Mouse (Mus musculus) heart, adult 11 months (tissue): Measurements from ENCODE around the gene Defb42.
A peak's percentile ranks its signal among the peaks of the same experiment; 100 is the strongest.

Source experiments
- DNase-seq: peaks from one replicate; pipeline ENCODE4 v3.0.0; 2022

Defb42 gene

DNA sequence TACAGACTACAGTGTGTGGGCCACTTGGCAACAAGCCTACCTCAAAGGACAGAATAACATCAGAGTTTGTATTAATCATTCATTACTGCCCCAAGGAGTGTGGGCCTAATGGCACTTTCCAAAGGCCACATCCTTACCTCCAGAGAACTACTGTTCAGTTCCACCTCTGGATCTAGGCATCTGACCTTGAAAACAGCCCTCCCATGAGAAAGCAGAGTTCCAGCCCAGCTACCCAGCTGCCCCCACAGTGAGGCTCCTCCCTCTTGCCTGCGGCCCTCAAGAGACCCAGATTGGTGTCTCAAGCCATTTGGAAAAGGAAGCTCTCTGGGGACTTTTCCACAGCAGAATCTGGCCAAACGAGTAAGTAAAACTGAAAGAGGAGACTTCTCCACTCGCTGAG is at the start of gene Defb42:
Defb42 (plus strand) TSS at position 301 of the 400 bp plus-strand sequence.
- no peak for DNase-seq

DNA sequence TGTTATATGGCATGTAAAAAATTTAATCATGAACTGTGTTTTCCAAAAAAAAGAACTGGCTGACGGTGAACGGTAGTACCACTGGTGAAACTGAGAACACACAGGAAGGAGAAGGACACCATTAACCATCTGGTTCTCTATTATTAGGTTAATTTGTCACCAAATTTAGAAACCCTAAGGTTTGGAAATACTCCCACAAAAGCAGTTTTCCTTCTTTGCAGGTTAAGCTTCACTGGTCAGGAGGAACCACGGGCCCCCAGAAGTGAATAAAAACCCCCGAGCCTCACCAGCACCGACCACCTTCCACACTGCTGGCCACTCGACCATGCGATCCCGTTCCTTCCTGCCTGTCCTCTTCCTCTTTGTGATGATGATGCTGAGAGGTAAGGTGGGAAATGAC is 49.0 kb upstream of the Defb42 start, which contains the start of gene Defb47:
Defb47 (plus strand) TSS at position 301 of the 400 bp plus-strand sequence.
- no peak for DNase-seq

DNA sequence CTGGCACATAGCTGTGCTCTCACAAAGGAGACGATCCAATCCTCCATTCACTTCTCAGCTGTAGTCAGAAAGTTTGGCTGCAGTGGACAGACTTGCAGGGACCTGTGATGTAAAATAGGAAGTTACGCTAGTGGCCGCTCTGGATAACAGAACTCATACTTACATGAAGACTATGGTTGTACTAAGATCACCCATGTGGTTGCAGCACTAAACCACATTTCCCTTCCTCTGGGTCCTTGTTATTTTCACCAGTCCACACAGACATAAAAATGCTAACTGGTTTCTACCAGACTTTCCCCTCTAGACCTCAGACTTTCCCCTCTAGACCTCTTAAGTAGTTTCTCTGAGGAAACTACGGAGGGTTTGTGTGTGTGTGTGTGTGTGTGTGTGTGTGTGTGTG is 47.8 kb upstream of the Defb42 start:
- DNase-seq: no peak

DNA sequence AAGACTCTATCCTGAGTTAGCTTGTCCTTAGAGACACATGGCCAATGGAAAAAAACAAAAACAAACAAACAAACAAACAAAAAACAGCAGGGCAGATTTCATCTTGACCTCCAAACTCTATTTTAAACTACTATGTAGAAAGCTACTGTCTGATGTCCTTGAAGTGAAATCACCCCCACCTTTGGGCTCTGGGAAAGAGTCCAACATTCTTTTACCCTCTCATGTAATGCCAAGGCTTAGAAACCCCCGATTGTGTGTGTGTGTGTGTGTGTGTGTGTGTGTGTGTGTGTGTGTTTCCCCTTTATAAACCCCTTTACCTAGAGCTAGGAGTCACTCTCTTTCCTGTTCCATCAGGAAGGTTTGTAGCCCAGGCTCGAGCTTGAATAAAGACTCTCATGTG is 44.2 kb upstream of the Defb42 start:
- DNase-seq: no peak

DNA sequence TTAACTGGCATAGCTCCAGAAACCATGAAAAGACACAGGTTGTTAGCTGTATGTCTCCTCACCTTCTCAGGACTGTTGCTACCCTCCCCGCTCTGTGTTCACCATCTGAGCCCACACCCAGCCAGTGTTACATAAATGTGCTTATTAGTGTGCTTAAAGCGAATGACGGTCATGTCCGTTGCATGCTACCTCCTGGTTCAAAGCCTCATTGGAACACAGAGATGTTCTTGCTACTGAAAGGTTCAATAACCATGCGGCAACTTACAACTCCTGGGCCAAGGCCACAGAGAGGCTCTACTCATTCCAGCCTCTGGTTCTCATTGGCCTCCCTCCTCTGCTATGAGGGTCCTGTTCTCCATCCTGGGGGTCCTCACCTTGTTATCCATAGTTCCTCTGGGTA is 35.3 kb upstream of the Defb42 start, which contains the start of gene Defb43:
Defb43 (plus strand) TSS at position 301 of the 400 bp plus-strand sequence.
- no peak for DNase-seq

DNA sequence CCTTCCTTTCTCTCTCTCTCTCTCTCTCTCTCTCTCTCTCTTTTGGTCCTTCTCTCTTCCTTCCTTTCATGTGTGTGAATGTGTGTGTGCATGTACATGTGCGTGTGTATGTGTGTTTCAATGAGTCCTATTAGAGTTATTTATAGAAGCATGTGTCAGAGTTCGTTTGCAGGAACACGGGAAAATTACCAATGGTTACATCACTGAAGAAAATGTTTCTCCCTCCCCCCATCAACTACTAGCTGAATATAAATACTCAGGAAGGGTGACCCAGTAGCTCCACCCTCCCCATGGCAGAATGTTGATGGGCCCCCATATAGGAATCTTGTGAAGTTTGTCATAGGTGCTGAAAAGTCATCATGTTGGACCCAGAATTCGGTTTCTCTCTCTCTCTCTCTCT is 33.7 kb upstream of the Defb42 start:
- DNase-seq: no peak

DNA sequence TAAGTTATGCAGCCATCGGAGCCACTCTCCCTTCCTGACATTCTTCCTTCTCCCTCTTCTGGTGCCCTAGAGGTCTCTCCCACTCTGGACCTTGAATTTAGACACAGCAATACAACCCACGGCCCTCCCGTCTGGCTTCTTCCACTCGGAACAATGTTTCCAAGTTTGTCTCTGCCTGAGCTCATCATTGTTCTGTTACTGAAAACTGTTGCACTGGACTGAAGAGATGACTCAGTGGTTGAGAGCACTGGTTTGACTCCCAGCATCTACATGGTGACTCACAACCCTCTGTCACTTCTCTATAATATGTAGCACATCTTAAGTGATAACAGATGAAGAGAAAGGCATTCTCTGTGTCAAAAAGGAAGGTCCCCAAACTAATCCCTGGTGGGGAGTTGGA is 32.1 kb upstream of the Defb42 start:
- DNase-seq: no peak

DNA sequence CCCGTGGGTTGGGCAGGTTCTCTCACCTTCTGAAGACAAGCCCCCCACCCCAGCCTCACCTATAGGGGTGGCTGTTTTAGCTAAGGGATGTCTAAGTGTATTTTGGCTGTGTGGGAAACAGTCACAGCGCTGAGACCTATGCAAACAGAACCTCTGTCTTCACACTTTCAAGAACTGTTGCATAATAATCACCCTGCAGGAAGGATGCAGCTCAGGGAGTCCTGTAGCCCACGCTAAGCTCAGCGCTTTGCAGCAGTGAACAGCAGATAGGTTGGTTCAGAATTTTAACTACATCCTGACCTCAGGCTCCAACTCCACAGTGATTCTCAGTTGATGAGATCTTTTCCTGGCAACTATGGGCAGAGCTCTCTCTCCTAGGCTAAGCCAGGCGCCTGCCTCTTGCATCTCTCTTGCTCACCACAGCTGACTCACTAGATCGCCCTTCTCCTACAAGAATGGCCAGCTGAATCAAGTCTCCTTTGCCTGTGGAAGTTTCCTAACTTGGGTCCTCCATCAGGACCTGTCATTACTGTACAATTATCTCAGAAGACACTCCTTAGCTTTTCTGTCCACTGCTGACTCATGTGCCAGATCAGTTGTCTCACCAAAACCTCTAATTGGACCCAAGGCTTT is 26.2 kb upstream of the Defb42 start:
- no peak for DNase-seq

DNA sequence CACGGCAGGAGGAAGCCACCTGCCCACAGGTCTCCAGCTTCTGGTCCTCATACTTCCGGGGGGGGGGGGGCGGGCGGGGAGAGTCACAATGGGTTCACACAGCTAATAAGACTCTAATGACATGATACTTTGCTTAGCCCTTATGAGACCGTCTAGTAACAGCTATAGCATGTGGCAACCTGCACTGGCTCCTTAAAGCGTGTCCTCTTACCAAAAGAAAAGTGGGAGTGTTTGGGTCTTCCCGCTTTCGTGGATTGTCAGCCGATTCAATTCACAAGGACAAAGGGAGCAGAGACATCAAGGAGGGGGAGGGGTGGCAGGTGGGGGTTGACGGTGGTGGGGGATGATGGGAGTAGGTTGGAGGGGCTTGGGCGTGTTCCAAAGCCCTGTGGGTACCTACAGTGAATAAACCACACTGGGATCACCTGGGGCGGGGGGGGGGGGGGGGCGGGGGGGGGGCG is 3.1 kb downstream of the Defb42 start, which contains the start of gene Defb30:
Defb30 (minus strand) TSS at position 51 of the 461 bp plus-strand sequence.
- DNase-seq: no peak

DNA sequence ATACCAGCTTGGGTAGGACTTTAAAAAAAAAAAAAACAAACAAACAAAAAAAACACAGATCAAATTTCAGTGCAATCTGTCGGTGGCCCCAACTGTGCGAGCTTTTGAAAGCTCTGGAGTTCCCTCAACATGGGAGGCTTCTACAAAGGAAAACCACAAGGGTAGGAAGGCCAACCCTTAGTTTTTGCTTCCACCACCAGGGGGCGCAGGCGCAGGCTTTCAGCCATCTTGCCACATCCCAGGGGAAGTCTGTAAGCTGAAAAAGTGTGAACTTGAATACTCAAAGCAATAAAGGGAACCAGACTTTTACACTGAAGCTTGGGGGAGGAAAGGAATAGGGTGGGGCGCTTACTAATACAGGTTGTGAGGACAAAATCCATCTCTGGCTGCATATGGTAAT is 4.0 kb downstream of the Defb42 start:
- DNase-seq: peak; percentile 95

DNA sequence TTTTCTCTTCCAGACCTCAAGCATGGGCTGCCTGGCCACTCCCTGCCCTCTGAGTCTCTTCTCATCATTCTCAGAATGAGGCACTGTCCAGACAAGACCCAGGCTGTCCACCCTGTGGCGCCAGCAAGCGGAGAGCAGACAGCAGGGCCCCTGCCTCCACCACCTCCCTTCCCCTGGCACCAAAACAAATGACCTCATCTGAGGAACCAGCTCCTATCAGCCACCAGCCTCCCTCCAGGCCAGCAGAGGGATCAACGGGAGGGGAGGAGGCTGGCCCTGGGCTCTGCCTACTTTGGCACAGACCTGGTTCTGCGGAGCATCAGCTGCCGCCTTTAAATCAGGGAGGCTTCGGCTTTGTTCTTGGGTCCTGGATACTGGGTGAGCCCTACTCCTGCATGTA is 7.9 kb downstream of the Defb42 start:
- peak; percentile 98 for DNase-seq

DNA sequence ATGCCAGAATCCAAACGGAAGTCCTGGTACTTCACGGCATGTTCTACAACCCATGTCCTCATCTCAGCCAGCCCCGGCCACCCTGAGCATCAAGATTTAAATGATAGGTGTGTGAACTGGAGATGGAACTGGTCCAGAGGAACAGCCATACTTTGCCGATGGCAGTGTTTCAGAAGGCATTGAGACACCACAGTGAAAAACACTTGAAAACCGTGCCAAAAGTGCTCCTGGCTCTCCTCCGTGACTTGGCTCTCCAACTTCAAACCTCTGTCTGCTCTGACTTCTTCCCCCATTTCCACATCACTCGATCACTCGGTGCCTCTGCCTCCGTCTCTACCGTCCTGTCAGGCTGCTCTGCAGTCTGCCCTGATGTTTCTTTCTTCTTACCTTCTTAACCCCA is 13.6 kb downstream of the Defb42 start:
- no peak for DNase-seq

DNA sequence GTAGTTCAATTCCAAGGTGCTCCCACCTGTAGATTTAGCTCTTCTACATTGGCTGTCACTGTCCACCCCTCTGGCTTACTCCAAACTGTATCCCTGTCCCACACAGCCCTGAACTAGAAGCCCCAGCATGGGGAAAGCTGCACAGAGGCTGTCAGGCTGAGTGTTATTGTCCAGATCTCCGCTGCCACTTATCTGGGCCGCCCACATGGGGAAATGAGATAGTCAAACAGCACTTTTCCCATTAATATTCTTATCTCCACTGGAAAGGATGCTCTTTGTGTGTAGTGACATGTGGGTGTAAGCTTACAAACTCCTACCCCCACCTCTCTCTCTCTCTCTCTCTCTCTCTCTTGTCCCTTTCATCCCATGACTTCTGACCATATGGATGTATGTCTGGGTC is 15.4 kb downstream of the Defb42 start:
- peak; percentile 93 for DNase-seq

DNA sequence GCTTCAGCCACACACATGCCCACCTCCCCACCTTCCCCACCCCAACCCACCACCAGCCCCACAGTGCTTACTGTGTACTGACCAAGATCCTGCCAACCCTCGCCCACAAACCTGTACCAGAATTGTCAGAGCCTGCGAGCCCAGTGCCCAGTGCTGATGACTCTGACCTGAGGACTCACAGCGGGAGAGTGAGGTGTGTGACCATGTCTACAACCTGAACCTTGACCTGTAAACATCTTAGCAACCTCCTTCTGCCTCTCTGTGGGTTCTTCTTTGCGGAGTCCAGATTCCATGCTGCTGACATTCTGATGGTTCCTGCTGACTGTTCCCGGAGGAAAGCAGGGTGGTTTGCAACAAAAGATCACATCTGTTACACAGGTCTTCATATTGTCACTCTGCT is 18.6 kb downstream of the Defb42 start:
- no peak for DNase-seq

DNA sequence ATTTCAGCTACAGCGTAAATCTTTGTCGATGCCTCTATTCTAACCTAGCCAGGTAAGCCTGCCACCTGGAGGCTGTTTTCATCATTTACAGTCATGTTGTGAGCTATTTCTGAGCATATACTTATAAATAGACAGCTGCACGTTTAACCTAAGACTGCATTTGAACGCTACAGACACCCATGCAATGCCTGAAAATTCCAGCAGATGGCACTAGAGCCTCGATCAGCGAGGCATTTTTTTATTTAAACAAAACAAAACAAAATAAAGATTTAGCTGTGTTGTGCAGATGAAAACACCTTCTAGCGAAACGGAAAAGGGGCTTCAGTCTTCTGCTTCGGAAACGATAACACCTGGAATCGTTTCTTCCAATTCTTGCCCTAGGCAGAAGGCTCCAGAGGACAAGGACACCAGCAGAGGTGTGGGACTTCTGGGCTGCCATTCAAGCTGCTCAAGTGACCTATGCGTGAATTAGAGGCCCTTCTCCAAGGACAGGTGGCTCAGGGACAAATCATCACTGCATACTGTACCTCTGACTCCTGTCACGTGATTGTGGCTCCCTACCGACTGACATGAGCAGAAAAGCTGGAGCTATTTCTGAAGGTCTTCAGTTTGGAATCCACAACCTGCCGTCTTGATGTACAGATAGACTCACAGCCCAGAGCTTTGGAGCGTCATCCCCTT is 20.0 kb downstream of the Defb42 start:
- DNase-seq: peak; percentile 97

DNA sequence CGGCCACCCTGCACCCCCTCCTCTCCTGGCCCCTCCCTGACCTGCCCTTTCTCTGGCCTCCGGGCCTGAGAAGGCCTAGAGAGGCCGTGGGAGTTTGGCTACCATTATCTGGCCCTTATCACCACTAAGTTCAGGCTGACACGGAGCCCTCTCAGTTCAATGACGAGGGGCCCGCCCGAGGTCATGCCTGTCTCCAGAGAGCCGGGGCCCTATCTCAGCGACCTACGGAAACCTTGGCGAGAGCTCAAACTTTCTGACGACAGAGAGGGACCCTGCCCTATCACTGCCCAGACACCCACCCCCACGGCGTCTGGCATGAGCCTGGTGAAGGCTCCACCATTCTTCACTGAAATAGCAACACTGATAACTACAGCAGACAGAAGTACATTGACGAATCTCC is 20.9 kb downstream of the Defb42 start:
- peak; percentile 99 for DNase-seq
